8 mouse cellular contexts compared by ENCODE assay signal in the genomic region with DNA sequence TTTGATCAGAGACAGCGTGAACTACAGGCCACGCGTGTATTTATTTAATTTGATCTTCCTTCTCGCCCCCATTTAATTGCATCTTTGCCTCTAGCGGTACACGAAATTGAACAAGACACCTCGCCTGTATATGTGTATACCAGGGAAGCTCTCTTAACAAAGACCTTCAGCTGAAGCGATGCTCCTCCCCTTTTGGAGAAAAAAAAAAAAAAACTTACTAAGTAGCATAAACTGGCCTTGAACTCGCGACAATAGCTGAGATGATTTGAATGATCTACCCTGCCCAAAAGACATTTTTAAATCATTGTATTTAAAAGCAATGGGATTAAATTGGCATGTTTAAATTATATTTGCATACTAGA. TPM values are rescaled to one million over a fixed set of nuclear protein-coding genes. Genes with fewer than 3 reads are reported as not detected.
DNase-seq lines count a peak whose midpoint lies in the region; ATAC-seq and TF ChIP-seq lines count a peak whose summit lies in the region.

No protein-coding gene starts in this region.

- no peak for TF ChIP-seq POLR2A in myocyte (IDR thresholded peaks at IDR 0.05; ENCODE audit: insufficient read length, low read depth)

- no peak for TF ChIP-seq CTCF in layer of hippocampus, adult 2 months (conservative IDR thresholded peaks at IDR 0.05)

- peak overlapping the region; percentile 84 for H3ac ChIP-seq in myocyte (ENCODE audit: control insufficient read depth, insufficient read length)

- 0% methylated on average over 10 of the region's 10 CpGs for WGBS in embryonic facial prominence, embryonic 12.5 days
- under 1% methylated on average over 10 of the region's 10 CpGs for WGBS in intestine, embryonic 15.5 days

- H3K36me3 ChIP-seq in embryonic facial prominence, embryonic 12.5 days, result peaks cover 21% of the 10 kb centered on the region
- peaks cover 20% of the 10 kb centered on the region for H3K36me3 ChIP-seq in intestine, embryonic 15.5 days
- peaks cover 25% of the 10 kb centered on the region for H3K36me3 ChIP-seq in myocyte (ENCODE audit: control insufficient read depth, insufficient read depth)

- peak overlapping the region; percentile 100 for H3K4me3 ChIP-seq in layer of hippocampus, adult 2 months
- H3K4me3 ChIP-seq in embryonic facial prominence, embryonic 12.5 days, result peak overlapping the region; percentile 77
- peak overlapping the region; percentile 72 for H3K4me3 ChIP-seq in intestine, embryonic 15.5 days (replicated peaks)
- peak overlapping the region; percentile 48 for H3K4me3 ChIP-seq in myocyte

- H3K4me1 ChIP-seq in embryonic facial prominence, embryonic 12.5 days, result peaks cover 7% of the 10 kb centered on the region
- peaks cover 10% of the 10 kb centered on the region for H3K4me1 ChIP-seq in intestine, embryonic 15.5 days (replicated peaks)

- 0 out of 2 replicates have a peak overlapping the region, but pooled peaks have one; percentile 78 for H3K9ac ChIP-seq in embryonic facial prominence, embryonic 12.5 days
- H3K9ac ChIP-seq in intestine, embryonic 15.5 days, result peak overlapping the region; percentile 48

- DNase-seq in layer of hippocampus, adult 2 months (ENCODE audit: low spot score in 2 of 2), result no peak
- no peak for DNase-seq in layer of hippocampus, postnatal 25 days (ENCODE audit: extremely low spot score in 1 of 2, low spot score in 1 of 2)
- DNase-seq in thymus, postnatal 4 days, result no peak
- DNase-seq in cerebellum, adult 11-12 months, result no peak

- H3K79me2 ChIP-seq in myocyte (ENCODE audit: control insufficient read depth, insufficient read depth), result peaks cover 15% of the 10 kb centered on the region

- H3K9me3 ChIP-seq in embryonic facial prominence, embryonic 12.5 days, result no peaks in the 10 kb centered on the region
- H3K9me3 ChIP-seq in intestine, embryonic 15.5 days, result no peaks in the 10 kb centered on the region

- H3K27me3 ChIP-seq in embryonic facial prominence, embryonic 12.5 days, result no peaks in the 10 kb centered on the region
- H3K27me3 ChIP-seq in intestine, embryonic 15.5 days (replicated peaks), result no peaks in the 10 kb centered on the region
- no peaks in the 10 kb centered on the region for H3K27me3 ChIP-seq in myocyte (ENCODE audit: control insufficient read depth, insufficient read depth, insufficient read length)

- peak overlapping the region; percentile 59 for H3K4me2 ChIP-seq in embryonic facial prominence, embryonic 12.5 days (replicated peaks)
- peak overlapping the region; percentile 63 for H3K4me2 ChIP-seq in intestine, embryonic 15.5 days (replicated peaks)
- H3K4me2 ChIP-seq in myocyte (ENCODE audit: low read depth), result peak overlapping the region; percentile 62

- peak; percentile 50 for ATAC-seq in embryonic facial prominence, embryonic 12.5 days (ENCODE audit: insufficient number of reproducible peaks, insufficient read depth, low FRiP score, low TSS enrichment)
- peak; percentile 68 for ATAC-seq in intestine, embryonic 15.5 days
- ATAC-seq in monocyte, adult 5-6 weeks (replicated peaks; ENCODE audit: insufficient number of reproducible peaks, low FRiP score, low TSS enrichment, poor library complexity, severe bottlenecking), result no peak; the same call in 1 of the 2 replicates

- peak overlapping the region; percentile 91 for H3K27ac ChIP-seq in layer of hippocampus, adult 2 months
- H3K27ac ChIP-seq in embryonic facial prominence, embryonic 12.5 days, result peak overlapping the region; percentile 97
- H3K27ac ChIP-seq in intestine, embryonic 15.5 days, result peak overlapping the region; percentile 74; the same call in 1 of the 2 replicates

TF ChIP-seq in myocyte, 11 proteins besides CTCF, POLR2A, EP300 and RAD21:
- TF ChIP-seq TCF3 (IDR thresholded peaks at IDR 0.05; ENCODE audit: insufficient read length, low read depth) (no peak), USF1 (IDR thresholded peaks at IDR 0.05; ENCODE audit: low read depth) (no peak), TCF12 (IDR thresholded peaks at IDR 0.05; ENCODE audit: insufficient read depth, poor library complexity, severe bottlenecking) (no peak), REST (IDR thresholded peaks at IDR 0.05; ENCODE audit: insufficient read depth, insufficient read length) (no peak), POLR2AphosphoS2 (IDR thresholded peaks at IDR 0.05; ENCODE audit: insufficient read length, low read depth) (no peak), MYOG (IDR thresholded peaks at IDR 0.05; ENCODE audit: control insufficient read depth in 1 of 3, insufficient read depth in 1 of 3, insufficient read length in 2 of 3, low read depth in 2 of 3) (no peak), CEBPB (IDR thresholded peaks at IDR 0.05; ENCODE audit: insufficient read depth, poor library complexity, severe bottlenecking) (no peak), SRF (IDR thresholded peaks at IDR 0.05; ENCODE audit: control insufficient read depth, insufficient read length, low read depth) (no peak), E2F4 (IDR thresholded peaks at IDR 0.05; ENCODE audit: insufficient read depth) (no peak), MYOD1 (IDR thresholded peaks at IDR 0.05; ENCODE audit: control insufficient read depth in 1 of 3, insufficient read length in 2 of 3, low read depth in 2 of 3) (no peak), MAX (IDR thresholded peaks at IDR 0.05; ENCODE audit: low read depth) (no peak)
TF ChIP-seq in myocyte: peak in this region for 0.

RNA-seq across cellular contexts. Expression of a gene that starts 0.4 kb away (rescaled TPM):
- 100 to 1,000 TPM; 216 to 217 TPM for total RNA-seq in layer of hippocampus, adult 2 months (2021)
- total RNA-seq in layer of hippocampus, postnatal 25 days (2021), result 100 to 1,000 TPM; 198 to 200 TPM
- polyA plus RNA-seq in embryonic facial prominence, embryonic 12.5 days (2016; fragmentation: Nextera tagmentation; extraction: Ambion mirVana), result 478 and 484 TPM in 2 replicates
- polyA plus RNA-seq in intestine, embryonic 15.5 days (2015; fragmentation: Nextera tagmentation; extraction: Ambion mirVana), result 362 and 376 TPM in 2 replicates
- polyA plus RNA-seq in myocyte (2012; fragmentation: generic; extraction: Trizol), result 197 TPM
- 141 to 157 TPM (median 145 TPM) in 3 replicates for total RNA-seq in monocyte, adult 5-6 weeks (2017)

RNA-seq across cellular contexts. Expression of a gene that starts 28.3 kb away (rescaled TPM):
- total RNA-seq in layer of hippocampus, adult 2 months (2021), result 10 to 100 TPM; 53.7 to 54.1 TPM
- 10 to 100 TPM; 58.0 TPM for total RNA-seq in layer of hippocampus, postnatal 25 days (2021)
- 36.7 and 40.7 TPM in 2 replicates for polyA plus RNA-seq in embryonic facial prominence, embryonic 12.5 days (2016; fragmentation: Nextera tagmentation; extraction: Ambion mirVana)
- polyA plus RNA-seq in intestine, embryonic 15.5 days (2015; fragmentation: Nextera tagmentation; extraction: Ambion mirVana), result 25.9 and 30.7 TPM in 2 replicates
- 8.2 TPM for polyA plus RNA-seq in myocyte (2012; fragmentation: generic; extraction: Trizol)
- total RNA-seq in monocyte, adult 5-6 weeks (2017), result 23.9 to 25.5 TPM (median 24.1 TPM) in 3 replicates

RNA-seq across cellular contexts. Expression of a gene that starts 42.3 kb away (rescaled TPM):
- total RNA-seq in layer of hippocampus, adult 2 months (2021), result 100 to 1,000 TPM; 104 to 109 TPM
- total RNA-seq in layer of hippocampus, postnatal 25 days (2021), result 100 to 1,000 TPM; 110 to 127 TPM
- polyA plus RNA-seq in embryonic facial prominence, embryonic 12.5 days (2016; fragmentation: Nextera tagmentation; extraction: Ambion mirVana), result 43.1 and 44.6 TPM in 2 replicates
- 20.5 and 23.8 TPM in 2 replicates for polyA plus RNA-seq in intestine, embryonic 15.5 days (2015; fragmentation: Nextera tagmentation; extraction: Ambion mirVana)
- 8.2 TPM for polyA plus RNA-seq in myocyte (2012; fragmentation: generic; extraction: Trizol)
- total RNA-seq in monocyte, adult 5-6 weeks (2017), result 63.5 to 74.7 TPM (median 70.1 TPM) in 3 replicates

Comparison
In these comparisons a context has a peak if more than half of its experiments do, and no peak if none do; other contexts are left out.
1. H3K4me3 ChIP-seq: peak in every context shown above with its lines; median percentile 100 in layer of hippocampus, adult 2 months; 77 in embryonic facial prominence, embryonic 12.5 days; 72 in intestine, embryonic 15.5 days; 48 in myocyte.